Mouse (Mus musculus): ENCODE data around the gene Rgl2. TPM values are rescaled to one million over a fixed set of nuclear protein-coding genes. Genes with fewer than 3 reads are reported as not detected.

The Rgl2 gene
- 15.3 and 15.4 TPM in 2 replicates for polyA plus RNA-seq (2012; rRNA removed)

DNA sequence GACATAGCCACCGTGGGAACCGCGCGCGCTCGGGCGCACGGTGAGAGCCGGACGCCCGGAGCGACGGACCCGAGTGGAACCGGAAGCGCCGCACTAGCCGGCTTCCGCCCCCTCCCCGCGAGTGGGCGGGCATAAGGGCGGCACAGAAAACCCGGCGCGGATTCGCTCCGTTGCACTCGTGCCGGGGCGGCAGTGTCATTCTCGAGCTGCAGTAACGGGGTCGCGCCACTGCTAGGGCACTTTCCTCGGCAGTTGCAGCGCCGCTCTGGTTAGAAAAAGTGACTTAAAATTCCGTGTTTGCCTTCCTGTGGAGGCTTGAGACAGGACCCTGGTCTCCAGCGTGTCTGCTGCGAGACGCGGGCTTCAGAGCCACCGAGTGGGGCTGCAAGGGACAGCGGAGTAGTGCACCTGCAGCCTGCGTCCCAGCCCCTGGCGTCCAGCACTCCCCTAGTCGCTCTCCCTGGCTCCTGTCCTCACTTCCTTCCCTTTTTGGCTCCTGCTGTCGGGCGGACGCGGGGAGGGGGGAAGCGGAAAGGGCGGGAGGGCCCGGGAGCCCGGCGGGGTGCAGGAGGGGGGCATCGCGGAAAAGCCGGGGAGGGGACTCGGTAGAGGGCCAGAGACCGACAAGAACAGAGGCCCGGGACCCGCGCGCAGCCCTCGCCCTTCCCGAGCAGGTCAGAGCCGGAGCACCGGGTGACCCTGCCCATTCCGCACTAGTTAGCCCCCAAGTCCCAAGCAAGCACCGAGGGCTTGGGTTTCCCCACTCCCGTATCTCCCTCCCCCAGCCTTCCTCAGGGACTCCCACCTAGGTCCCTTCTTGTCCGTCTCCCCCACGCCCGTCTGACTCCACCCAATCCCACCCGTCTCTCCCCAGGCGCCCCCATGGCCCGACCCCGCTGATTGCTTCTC lies at the start of gene Rgl2:
TSS of gene Rgl2 (plus strand) at position 173 of the 909 bp plus-strand sequence.

DNA sequence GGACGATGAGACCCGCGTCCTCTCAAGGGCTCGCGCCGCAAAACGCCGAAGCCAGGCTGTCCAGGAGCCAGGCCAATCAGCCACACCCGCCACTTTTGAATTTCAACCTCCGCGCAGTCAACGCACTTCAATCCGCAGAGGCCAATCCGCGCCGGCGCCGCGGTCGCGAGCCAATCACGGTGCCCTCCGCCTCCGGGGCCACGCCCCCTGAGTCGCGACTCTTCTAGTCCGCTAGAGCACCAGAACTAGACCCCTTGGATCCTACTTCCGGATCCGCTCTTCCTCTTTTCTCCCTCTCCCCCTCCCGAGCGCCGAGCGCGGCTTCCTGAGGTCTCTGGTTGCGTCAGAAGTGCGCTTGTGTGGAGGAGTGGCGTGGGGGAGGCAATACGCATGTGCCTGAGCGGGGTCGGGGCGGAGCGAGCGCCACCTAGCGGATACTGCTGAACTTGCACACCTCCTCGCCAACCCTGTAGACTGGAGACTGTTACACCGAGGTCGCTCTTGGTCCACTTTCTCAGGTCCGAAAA lies 38.7 kb upstream of the Rgl2 start, which contains the start of gene Kifc1:
TSS of gene Kifc1 (minus strand) at position 129 of the 527 bp plus-strand sequence.

DNA sequence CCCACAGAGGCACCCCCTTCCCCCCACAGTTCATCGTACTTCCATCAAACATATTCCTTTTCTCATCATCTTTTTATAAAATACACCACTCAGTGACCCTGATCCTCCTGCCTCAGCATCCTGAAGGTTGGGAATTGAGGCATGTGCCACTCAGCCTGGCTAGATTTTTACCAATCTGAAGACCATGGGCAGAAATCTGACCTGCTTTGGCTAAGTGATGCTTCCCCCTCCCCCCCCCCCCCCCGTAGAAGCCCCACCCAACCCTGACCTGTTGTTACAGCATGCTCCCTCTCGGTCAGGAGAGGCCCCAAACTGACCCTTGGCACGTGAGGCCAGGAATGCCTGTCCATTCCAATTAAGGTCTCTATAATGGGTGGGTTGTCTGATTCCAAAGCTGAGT lies 24.5 kb upstream of the Rgl2 start, which contains the start of gene Platr17:
TSS of gene Platr17 (plus strand) at position 301 of the 400 bp plus-strand sequence.

GRCm38 (mm10) chr17:33909077-33909868 lies 20.1 kb upstream of the Rgl2 start, which contains the start of gene Daxx:
Daxx (plus strand) TSS chr17:33909414.

DNA sequence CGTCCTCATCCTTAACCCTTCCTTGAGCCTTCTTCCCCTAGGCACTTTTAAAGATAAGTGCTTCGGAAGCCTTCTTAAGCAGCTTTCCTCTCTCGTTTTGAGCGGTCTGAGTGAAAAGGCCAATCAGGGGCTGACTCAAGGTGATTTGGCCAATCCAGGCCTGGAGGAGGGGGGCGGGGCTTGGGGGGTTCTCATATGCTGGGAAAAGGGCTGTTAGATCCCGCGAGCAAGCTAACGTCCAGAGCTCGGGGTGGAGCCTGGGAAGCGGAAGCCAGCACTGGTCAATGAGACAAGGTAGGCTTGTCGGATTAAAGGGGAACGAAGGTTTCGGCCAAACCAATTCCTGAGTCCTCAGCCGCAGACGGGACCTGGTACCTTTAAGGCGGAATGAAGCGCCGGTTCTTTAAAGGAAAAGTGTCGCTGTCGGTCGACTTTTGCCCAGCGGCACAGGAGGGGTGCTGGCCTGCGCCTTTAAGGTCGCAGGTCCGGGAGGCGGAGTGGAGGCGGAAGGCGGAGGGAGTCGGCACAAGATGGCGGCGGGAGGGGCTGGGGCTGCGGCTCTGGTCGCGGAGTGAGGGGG lies 13.6 kb upstream of the Rgl2 start, which contains the start of the genes Tapbp and Zbtb22:
TSS of gene Tapbp (plus strand) at position 229 of the 580 bp plus-strand sequence.
TSS of gene Zbtb22 (plus strand) at position 234 of the 580 bp plus-strand sequence.

GRCm38 (mm10) chr17:33940206-33940805 lies 11.0 kb downstream of the Rgl2 start, which contains the start of the genes Pfdn6 and Wdr46:
Pfdn6 (minus strand) TSS chr17:33940343.
Wdr46 (plus strand) TSS chr17:33940660.

GRCm38 (mm10) chr17:33951021-33951946 lies 21.9 kb downstream of the Rgl2 start, which contains the start of gene B3galt4:
B3galt4 (minus strand) TSS chr17:33951488.

DNA sequence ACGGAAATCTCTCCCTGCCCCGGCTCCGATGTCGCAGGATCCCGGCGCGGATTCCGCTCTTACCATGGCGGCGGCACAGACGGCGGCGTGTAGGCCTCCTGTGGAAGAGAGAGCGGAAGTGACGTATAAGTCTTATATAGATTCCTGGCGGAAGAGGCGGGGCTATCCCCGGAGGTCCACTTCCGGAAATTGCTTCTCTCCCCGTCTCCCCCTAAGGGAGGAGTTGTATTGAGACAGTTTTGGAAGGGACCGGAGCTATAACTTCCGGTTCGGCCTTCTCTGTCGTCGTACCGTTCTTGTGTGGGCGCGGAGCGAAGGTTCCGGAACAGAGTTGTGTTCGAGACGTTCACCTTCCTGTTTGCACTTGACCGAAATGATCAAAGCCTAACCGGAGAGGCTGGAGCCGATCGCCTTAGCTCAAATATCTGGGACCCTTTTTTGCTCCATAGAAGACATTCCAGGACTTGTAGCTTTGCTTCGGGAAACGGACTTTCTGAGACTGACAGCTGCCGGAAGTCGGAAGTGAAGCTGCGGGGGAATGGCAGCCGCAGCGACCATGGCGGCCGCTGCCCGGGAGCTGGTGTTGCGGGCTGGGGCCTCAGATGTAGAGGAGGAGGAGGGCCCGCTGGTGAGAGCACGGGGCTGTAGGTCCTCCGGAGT lies 26.3 kb downstream of the Rgl2 start, which contains the start of the genes Vps52 and Rps18:
TSS of gene Vps52 (plus strand) at position 258 of the 660 bp plus-strand sequence.
TSS of gene Rps18 (minus strand) at position 447 of the 660 bp plus-strand sequence.

Other genes starting within 250 kb of the Rgl2 start
- 158 and 161 TPM in 2 replicates for gene Hnrnpm, start 242.7 kb upstream of the Rgl2 start, polyA plus RNA-seq (2012; rRNA removed)
- gene March2, start 210.9 kb upstream of the Rgl2 start, polyA plus RNA-seq (2012; rRNA removed) = 133 and 171 TPM in 2 replicates
- 84.2 and 94.7 TPM in 2 replicates for gene Rab11b, start 169.0 kb upstream of the Rgl2 start, polyA plus RNA-seq (2012; rRNA removed)
- gene Angptl4, start 147.7 kb upstream of the Rgl2 start, polyA plus RNA-seq (2012; rRNA removed) = 5.3 and 6.5 TPM in 2 replicates
- 7.5 and 8.2 TPM in 2 replicates for gene Kank3, start 119.0 kb upstream of the Rgl2 start, polyA plus RNA-seq (2012; rRNA removed)
- 798 and 847 TPM in 2 replicates for gene Rps28, start 105.0 kb upstream of the Rgl2 start, polyA plus RNA-seq (2012; rRNA removed)
- gene Ndufa7, start 105.0 kb upstream of the Rgl2 start, polyA plus RNA-seq (2012; rRNA removed) = 125 and 147 TPM in 2 replicates
- 6.8 TPM in 2 replicates for gene Cd320, start 86.5 kb upstream of the Rgl2 start, polyA plus RNA-seq (2012; rRNA removed)
- gene Gm7029, start 55.7 kb upstream of the Rgl2 start, polyA plus RNA-seq (2012; rRNA removed) = not detected in 2 replicates
- 37.2 and 40.2 TPM in 2 replicates for gene Kifc1, start 38.9 kb upstream of the Rgl2 start, polyA plus RNA-seq (2012; rRNA removed)
- 0.45 and 0.64 TPM in 2 replicates for gene Platr17, start 24.4 kb upstream of the Rgl2 start, polyA plus RNA-seq (2012; rRNA removed)
- gene Daxx, start 20.1 kb upstream of the Rgl2 start, polyA plus RNA-seq (2012; rRNA removed) = 13.5 and 16.7 TPM in 2 replicates
- gene Tapbp, start 13.6 kb upstream of the Rgl2 start, polyA plus RNA-seq (2012; rRNA removed) = 8.7 and 12.3 TPM in 2 replicates
- 10.9 and 11.4 TPM in 2 replicates for gene Zbtb22, start 13.6 kb upstream of the Rgl2 start, polyA plus RNA-seq (2012; rRNA removed)
- gene Pfdn6, start 10.8 kb downstream of the Rgl2 start, polyA plus RNA-seq (2012; rRNA removed) = 72.9 and 74.1 TPM in 2 replicates
- 17.6 and 21.4 TPM in 2 replicates for gene Wdr46, start 11.1 kb downstream of the Rgl2 start, polyA plus RNA-seq (2012; rRNA removed)
- gene B3galt4, start 21.9 kb downstream of the Rgl2 start, polyA plus RNA-seq (2012; rRNA removed) = 1.0 and 1.2 TPM in 2 replicates
- 15.7 and 18.1 TPM in 2 replicates for gene Vps52, start 26.3 kb downstream of the Rgl2 start, polyA plus RNA-seq (2012; rRNA removed)
- gene Rps18, start 26.5 kb downstream of the Rgl2 start, polyA plus RNA-seq (2012; rRNA removed) = 1,154 and 1,315 TPM in 2 replicates
- 115 and 137 TPM in 2 replicates for gene H2-K1, start 70.8 kb downstream of the Rgl2 start, polyA plus RNA-seq (2012; rRNA removed)
- gene Ring1, start 95.1 kb downstream of the Rgl2 start, polyA plus RNA-seq (2012; rRNA removed) = 9.6 and 10.5 TPM in 2 replicates
- gene H2-Ke6, start 98.5 kb downstream of the Rgl2 start, polyA plus RNA-seq (2012; rRNA removed) = 28.0 and 29.0 TPM in 2 replicates
- 27.2 and 30.7 TPM in 2 replicates for gene Slc39a7, start 102.1 kb downstream of the Rgl2 start, polyA plus RNA-seq (2012; rRNA removed)
- 15.0 and 18.0 TPM in 2 replicates for gene Rxrb, start 102.3 kb downstream of the Rgl2 start, polyA plus RNA-seq (2012; rRNA removed)
- gene Col11a2, start 109.9 kb downstream of the Rgl2 start, polyA plus RNA-seq (2012; rRNA removed) = 0.27 and 0.33 TPM in 2 replicates
- 0.32 and 0.41 TPM in 2 replicates for gene H2-Oa, start 162.8 kb downstream of the Rgl2 start, polyA plus RNA-seq (2012; rRNA removed)
- 2.2 and 3.2 TPM in 2 replicates for gene H2-DMa, start 190.0 kb downstream of the Rgl2 start, polyA plus RNA-seq (2012; rRNA removed)
- gene Brd2, start 193.1 kb downstream of the Rgl2 start, polyA plus RNA-seq (2012; rRNA removed) = 53.0 and 53.8 TPM in 2 replicates
- 0.18 and 0.41 TPM in 2 replicates for gene H2-DMb2, start 213.8 kb downstream of the Rgl2 start, polyA plus RNA-seq (2012; rRNA removed)
- 0.68 and 1.0 TPM in 2 replicates for gene H2-DMb1, start 223.5 kb downstream of the Rgl2 start, polyA plus RNA-seq (2012; rRNA removed)

All from liver, embryonic 14 days (tissue).